Mouse (Mus musculus): ENCODE data around the gene Disc1.

The Disc1 gene

DNA sequence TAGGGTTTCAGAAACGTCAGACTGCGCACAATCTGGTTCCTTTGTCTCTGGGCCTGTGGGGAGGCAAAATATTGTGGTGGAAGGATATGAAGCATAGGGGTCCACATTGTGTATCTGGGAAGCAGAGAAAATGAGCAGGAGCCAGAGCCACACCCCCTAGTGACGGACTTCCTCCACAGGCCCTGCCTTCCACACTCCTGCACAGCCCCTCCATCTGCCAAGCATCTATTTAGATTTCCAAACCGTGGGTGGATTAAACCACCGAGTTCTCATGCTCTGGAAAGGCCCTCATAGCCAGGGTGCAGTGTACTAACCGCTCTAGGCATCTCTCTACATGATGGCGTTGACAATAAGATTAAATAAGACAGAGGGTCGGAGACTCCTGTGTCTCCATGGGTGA lies 124.0 kb downstream of the Disc1 start:
- no peak for DNase-seq (ENCODE audit: low spot score in 2 of 2)

DNA sequence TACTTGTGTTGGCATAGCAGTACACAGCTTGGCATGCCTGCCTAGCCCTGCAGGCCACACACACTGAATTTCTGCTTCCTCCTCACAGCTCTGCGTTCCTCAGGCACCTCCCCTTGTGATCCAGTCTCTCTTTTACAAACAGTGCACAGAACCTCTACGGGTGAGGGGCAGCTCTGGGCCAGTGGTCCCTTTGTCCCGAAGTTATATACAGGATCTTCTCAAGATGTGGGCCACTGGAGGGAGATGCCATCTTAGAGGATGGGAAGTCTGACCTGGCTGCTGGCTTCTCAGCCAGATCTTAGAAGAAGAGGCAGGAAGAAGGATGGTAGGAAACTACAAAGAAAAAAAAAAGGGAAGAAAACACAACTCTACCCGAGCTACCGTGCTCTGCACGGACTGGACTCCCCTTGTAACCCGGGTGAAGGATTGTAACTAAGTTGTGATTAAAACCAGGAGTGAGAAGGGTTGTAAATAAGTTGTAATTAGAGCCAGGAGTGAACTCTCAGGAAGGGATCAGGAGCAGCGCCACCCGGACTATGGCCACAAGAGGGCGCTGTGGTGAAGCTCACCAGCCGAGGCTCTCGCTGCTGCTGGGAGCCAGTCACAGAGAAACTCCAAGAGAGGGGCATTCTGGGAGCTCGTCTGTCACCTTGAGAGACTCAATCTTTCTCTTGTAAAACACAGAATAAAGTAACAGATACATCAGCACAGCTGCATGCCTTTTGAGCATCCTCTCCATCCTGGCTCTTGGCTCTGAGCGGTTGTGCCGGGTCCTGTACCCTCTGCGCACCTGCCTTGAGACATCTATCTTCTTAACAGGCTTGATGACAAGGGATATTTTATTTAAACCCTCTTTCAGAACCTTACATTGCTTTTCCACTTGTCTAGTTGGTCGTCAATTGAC lies 129.8 kb downstream of the Disc1 start:
- DNase-seq (ENCODE audit: low spot score in 2 of 2): peak; percentile 53 to 54

DNA sequence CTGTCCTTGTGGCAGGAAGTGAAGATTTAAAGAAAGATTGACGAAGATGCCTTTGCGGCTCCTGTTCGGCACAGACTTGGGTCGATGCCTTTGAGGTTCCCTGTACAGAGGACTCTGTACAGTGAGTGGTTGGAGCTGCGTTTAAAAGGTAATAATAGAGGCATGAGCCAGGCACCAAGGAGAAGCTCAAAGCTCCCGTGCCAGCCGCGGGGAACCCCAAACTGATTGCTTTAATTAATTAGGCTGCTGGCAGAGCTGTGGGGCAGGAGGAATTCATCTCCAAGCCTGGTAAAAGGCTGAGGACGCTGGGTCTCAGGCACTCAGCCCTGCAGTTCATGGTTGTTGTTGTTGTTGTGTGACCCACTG lies 130.4 kb downstream of the Disc1 start:
- no peak for DNase-seq (ENCODE audit: low spot score in 2 of 2)

DNA sequence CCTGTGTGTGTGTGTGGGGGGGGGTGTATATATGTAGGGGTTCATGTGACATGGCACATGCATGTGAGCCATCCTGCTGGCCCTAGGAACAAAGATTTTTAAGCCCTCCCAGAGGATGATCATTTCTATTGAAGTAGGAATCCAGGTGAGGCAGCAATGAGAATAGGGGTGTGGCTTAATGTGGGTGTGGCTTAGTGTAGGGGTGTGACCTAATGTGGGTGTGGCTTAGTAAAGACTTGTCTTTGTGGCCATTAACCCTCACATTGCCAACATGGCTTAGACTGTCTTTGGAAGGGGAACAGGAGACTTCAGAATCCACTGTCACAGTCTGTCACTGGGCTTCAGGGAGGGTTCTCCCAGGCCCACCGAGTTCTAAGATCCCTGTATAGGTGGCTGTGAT lies 130.9 kb downstream of the Disc1 start:
- no peak for DNase-seq (ENCODE audit: low spot score in 2 of 2)

DNA sequence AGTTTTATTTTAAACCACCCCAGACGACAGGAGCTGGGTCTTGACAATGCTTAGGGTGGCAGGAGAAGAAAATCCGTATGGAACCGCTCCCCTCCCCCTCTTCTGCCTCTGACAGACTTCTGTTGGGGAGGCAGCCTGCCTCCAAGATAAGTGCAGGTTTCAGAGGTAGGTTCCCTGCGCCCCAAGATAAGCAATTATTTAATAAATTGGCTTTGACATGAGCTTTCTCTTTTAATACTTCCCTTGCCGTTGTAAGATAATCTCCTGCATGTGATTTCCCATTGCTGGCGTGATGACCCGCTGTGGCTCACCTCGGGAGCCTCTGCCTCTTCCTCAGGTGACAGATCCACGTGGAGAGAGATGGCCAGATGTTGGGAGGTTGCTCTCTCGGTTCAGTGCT lies 133.0 kb downstream of the Disc1 start:
- no peak for DNase-seq (ENCODE audit: low spot score in 2 of 2)

DNA sequence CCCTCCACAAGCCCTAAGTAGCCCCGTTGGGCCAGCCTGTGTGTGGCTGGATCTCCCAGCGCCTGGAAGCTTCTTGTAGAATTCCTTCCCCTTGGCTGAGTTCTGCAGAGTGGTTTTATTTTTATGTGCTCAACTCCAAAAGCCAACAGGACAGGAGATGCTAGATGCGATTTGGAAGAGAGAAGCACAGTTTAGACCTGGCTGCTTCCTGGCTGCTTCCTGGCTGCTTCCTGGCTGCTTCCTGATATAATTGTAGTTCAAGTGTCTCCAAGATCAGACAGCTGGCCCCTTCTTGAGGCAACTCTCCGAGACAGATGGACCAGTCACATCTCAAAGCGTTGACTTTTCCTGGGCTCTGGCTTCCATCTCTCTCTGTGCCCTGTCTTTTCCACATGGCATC lies 139.7 kb downstream of the Disc1 start:
- no peak for DNase-seq (ENCODE audit: low spot score in 2 of 2)

DNA sequence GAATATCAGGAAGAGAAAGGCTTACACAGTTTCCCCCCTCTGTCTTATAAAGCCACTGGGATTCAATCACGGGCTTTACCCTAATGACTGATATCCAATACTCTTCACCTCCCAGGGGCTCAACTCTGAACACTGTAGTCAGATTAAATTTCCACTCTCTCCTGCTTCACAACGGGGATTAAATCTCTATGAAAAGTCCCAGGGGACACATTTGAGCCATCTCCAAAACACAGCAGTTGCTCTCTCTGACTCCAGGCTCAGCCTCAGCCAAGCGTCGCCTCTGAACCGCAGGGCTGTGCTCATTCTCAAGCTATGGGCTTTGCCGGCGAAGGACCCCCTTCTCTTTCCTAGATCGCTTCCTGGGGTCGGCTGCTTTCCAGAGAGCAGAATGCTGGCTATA lies 141.1 kb downstream of the Disc1 start:
- DNase-seq (ENCODE audit: low spot score in 2 of 2): no peak

DNA sequence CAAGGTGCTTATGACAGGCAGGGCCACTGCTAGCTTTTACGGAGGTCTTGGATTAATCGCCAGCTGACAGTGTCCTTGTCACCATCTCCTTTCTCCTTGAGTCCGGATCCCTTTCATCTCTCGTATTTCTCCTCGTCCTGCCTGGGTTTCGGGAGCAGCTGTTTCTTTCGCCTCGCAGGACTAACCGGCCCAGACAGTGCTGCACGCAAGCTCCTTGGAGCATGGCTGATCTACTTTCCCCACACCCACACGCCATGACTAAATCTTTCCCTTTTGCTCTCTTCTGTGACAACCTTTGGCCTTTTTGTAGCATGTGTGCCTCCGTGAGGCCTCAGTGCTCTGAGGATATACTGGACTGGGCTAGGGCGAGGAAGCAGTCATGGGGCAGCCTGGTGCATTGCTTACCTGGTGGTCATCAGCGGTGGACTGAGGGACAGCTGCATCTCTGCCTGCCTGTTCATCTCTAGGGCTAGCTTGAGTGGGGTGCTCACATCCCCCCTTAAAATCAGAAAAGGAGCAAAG lies 142.6 kb downstream of the Disc1 start:
- no peak for DNase-seq (ENCODE audit: low spot score in 2 of 2)

DNA sequence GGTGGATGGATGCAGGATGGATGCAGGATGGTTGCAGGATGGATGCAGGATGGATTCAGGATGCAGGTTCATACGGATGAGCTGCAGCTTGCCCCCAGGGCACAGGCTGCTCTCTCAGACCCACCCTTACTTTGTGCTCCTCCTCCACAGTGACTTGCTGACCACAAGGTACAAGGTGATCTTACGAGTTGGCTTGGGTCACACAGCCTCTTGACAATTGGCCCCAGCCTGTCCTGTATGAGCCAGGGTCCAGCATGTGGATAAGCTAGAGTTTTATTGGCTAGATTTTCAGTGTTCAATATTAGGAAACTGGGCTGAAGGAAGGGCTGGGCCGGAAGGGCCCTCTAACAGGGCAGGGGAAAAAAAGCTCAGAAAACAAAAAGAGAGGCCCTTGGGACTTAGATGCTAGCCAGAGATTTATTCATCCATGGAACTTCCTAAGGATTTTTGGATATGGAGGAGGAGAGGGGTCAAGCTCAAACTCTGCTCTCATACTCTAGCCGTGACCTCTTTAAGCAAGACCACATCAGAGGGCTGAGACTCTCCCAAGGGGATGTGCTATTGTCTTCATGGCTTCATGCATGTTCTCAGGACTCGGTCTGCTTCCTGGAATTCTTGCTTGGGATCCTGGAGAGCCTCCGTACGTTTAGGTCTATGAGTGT lies 143.5 kb downstream of the Disc1 start:
- DNase-seq (ENCODE audit: low spot score in 2 of 2): no peak

DNA sequence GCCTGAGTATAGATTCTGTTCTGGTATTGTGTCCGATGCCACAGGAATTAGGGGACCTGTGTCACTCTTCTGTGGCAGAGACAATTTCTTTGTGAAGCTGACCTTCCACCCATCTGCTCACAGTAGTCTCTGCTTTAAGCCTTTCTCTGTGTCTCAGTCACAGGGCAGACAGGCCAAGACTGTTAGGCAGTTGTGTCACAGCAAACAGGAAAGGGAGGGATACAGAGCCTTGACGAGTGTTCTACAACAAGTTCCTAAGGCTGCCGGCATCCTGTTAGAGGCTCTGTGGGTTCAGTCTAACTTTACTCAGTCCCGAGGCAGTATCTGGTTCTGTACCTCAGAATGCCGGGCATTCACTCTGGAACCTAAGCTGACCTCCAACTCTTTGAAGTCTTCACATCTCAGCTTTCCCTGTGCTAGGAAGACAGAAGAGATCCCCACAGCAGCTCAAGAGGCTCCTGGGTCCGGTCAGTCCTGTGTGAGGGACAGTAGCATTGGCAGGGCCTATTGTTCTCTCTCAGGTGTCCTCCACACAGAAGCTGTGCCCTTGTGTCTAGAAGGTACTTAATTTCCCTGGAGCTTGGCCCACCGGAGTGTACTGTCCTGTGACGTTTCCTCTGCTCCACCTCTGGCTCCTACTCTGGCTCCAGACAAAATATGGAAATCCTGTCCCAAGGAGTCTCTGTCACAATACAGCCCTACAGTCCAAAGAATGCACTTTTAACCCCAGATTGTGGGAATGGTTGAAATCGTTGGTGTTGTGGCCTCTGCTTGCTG lies 144.6 kb downstream of the Disc1 start:
- no peak for DNase-seq (ENCODE audit: low spot score in 2 of 2)

DNA sequence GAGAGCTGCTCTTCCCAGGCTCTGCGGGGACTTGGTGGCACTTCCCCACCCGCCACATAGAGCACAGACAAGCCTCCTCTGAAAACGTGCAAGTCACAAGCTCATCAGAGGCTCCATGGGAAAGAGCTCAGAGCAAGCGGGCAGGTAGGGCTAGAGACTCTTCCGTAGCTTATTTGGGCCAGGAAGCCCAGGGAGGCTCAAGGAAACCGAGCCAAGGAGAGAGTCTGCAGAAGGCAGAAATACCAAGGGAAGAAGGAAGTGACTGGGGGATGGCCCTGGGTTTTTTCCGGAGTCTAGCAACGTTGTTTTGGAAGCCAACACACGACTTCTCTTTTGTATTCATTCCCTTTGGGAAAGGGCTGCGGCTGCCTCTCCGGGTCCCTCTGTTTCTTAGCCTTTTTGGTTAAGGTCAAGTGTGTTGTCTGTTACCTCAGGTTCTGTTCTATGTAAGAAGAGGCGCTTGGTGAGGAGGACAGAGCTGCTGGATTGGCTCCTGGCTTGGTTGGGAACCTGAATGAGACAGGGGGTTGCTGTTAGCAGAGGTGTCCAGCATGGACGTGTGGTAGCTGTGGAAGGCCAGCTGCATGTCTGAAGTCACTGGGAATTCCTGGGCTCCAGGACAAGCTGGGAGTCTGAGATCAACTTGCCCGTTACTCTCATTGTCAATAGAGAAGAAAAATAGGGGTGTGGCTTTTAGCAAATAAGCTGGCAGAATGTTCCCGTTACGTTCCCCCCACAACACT lies 145.4 kb downstream of the Disc1 start:
- DNase-seq (ENCODE audit: low spot score in 2 of 2): no peak

DNA sequence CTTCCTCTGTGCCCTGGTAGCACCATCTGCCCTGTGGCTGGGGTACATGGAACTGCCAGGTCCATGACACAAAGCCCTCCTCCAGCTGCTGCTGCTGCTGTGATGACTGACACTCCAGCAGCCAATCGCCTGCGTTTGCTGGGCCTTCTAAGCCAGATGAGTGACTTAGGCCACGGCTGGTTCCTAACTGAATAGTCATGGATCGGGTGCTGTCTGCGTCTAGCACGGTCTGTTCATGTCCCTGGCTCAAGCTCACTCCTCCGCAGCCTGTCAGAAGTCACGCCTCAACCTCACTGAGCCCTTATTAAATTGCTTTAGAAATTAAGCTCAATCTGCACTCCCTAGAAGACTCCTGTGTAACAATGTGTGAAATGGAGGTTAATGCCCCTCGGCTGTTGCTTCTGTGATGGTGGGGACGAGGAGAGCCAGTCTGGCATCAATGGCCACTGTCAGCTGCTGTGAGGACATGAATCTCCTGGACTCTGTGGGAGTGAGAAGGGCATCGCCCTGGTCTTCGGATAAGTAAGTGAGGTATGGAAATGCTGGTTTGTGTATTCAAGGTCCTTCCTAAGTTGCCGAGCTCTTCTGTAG lies 146.4 kb downstream of the Disc1 start:
- no peak for DNase-seq (ENCODE audit: low spot score in 2 of 2)

DNA sequence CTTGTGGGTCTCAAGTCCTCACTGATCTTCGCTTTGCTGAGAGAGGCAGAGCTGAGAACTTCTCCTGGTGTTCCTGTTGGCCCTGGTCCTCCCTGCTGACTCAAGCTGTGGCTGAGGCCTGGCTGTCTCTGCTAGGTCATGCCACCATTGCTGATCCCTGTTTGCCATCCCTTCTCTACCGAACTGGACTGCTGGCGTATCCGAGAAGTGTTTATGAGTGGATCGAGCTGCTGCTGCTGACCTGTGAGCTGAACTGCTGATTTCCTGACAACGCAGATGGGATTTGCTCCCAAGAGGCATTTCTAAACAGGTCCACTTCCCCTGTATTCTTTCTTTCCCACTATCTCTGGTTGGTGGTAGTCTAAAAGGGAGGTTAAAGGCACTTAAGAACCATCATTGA lies 147.7 kb downstream of the Disc1 start:
- DNase-seq (ENCODE audit: low spot score in 2 of 2): no peak

DNA sequence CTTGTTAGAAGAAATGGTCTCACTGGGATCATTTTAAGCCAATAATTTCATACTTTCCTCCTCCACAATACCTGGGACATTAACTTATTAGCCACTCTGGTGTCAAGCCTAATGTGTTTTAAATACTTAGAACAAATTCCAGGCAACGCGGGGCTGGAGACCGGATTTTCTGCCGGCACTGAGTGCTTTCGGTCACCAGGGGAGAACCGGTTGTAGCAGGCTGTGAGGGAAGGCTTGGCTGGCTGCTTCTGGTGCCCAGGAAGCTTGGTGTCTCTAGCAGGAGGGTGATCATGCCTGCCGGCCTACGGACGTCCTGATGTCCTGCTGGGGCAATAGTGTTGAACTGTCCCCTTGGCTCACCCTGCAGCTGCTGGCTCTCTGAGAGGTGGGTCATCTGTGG lies 149.0 kb downstream of the Disc1 start:
- no peak for DNase-seq (ENCODE audit: low spot score in 2 of 2)

DNA sequence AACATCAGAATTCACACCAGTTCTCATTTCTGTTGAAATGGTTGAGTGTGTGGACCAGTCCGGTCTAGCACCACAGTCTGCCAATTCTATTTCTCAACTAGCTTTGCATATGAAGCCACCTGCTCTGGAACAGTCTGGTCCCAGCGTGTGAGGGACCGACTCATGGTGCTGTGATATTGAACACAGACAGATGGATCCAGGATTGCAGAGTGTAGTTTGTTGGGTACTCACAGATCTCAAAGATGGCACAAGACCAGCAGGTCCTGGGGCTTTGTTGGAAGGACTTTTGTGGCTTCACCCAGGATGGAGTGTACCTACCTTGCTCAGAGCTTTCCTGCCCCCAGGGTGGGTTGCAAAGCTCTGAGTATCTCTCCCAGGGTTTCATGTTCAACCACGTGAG lies 151.6 kb downstream of the Disc1 start:
- no peak for DNase-seq (ENCODE audit: low spot score in 2 of 2)

DNA sequence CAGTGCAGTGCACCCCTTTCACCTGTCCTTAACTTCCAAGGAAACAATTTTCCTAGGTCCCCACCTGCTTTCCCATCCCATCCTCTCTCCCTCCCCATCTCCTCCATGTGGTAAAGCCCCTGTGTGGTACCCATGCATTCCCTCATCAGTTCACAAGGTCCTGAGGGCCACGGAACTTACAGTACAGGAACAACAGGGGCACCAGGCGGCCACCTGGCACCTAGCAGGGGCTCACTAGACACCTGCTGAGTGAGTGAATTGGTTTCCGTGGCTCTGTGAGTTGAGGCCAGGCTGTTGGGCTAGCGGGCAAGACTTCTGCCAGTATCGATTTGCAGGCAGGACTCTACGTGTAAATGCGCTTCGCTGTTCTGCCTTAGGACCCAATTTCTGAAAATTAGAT lies 152.4 kb downstream of the Disc1 start:
- no peak for DNase-seq (ENCODE audit: low spot score in 2 of 2)

DNA sequence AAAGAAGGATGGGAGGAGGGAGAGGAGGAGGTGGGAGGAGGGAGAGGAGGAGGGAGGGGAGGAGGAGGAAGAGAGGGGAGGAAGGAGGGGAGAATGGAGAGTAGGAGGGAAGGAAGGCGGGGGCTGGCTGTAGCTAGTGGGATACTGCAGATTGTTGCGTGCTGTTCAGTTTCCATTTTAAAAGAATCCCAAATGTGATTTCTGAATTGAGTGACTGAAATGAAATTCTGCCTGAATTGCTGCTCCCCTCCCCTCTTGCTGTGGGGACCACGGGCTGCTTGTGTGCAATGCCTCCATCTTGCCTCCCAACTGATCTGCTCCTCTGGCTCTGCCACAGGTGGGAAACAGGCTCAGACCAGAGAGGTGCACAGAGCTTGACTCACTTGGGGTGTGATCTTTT lies 153.0 kb downstream of the Disc1 start:
- DNase-seq (ENCODE audit: low spot score in 2 of 2): no peak

DNA sequence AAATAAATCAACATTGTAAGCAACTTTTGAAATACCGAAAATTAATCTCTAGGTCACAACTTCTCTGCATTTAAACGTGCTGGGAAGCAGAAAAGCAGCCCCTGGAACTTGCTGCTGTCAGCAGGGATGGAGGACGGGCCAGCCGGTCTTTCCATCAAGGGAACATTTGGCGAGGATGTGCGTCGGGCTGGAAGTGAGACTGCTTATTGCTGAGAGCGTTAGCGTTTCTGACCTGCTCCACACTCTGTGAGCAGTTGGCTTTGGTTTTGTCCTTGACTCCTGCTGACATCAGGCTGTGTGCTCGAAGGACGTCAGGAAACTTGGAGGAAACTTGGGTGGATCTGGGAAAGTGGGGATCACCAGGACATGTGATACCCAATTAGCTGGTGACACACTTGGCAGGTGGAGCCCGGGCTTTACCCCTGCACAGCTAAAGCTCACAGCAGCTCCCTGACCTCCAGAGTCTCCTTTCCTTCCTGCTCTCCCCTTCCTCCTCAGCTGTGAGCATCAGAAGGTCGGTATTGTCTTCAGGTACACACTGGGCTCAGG lies 158.7 kb downstream of the Disc1 start:
- no peak for DNase-seq (ENCODE audit: low spot score in 2 of 2)

DNA sequence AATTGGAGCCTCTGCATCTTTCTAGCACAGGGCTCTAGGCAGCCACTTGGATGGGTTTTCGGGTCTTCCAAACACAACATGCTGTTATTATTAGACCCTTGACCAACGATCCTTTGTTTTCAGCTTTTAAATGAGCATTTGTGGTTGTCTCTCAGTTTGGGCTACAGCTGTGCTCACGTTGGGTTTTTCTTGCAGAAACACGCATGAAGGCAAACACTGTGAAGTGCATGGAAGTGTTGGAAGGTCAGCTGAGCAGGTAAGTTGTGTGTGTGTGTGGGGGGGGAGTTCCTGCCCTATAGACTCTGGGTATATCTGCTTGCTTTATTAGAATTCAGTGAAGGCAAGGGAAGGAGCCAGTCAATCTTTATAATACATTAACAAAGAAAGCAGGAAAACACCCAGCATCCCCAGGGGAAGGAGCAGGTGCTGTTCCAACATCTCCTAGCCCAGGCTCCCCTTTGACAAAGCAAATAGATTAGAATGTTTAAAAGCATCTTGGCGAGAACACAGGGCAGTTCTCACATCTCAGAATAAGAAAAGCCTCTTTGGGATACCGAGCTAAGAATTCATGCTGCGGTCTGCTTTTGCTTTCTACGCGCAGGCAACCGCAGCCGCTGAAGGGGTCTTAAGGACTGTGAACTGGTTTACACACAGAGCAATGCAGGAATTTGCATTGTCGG lies 164.0 kb downstream of the Disc1 start:
- DNase-seq (ENCODE audit: low spot score in 2 of 2): no peak

DNA sequence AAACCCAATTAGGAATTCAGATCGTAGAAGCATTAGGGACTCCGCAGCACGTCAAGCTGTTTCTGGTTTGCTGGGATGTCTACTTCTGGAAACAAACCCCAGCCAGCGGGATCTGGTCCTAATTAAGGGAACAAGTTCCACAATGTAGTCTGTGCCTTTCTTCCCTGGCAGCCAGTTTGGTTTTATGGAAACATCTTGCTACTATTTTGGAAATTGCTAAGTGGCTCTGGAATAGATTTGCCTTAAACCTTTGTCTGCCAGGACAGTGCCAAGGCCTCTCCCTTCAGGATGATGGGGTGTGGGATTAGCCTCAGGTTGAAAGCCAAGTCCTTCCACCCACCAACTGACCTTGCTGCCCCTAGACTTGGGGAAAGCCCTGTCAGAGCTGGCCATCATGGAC lies 164.7 kb downstream of the Disc1 start:
- no peak for DNase-seq (ENCODE audit: low spot score in 2 of 2)
